Mouse (Mus musculus): Measurements from ENCODE around the gene Vcp. TPM values are rescaled to one million over a fixed set of nuclear protein-coding genes. Genes with fewer than 3 reads are reported as not detected.
A peak's percentile ranks its signal among the peaks of the same experiment; 100 is the strongest.

Vcp gene
- polyA plus RNA-seq, 1 experiment from 2014 or later = 635 TPM

DNA sequence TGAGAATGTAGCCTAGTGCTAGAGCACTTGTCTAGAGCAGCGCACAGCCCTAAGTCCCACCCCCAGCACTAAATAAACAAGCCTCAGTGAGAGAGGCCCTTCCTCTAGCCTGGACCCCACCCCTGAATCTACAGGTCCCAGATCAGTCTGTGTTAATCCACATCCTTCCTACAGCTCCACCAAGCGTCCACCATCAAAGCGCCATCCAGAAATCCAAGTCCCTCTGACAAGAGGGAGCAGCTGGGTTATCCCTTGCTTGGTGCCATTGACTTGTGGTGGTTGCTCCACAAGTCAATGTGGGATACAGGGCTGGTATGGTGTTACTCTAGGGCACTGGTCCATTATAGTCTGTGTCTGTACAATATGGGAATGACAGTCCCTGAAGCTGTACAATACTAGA is 45.1 kb downstream of the Vcp start:
- Histone ChIP-seq H3K4me3 (ENCODE audit: low read depth, low read length) (no peak overlapping the region), H3K9me3 (ENCODE audit: control insufficient read depth, low read length) (no peaks in the 10 kb centered on the region), H3K4me2 (no peak overlapping the region), H3K36me3 (ENCODE audit: control insufficient read depth, insufficient read depth, low read length) (peaks cover 8% of the 10 kb centered on the region; the same call in 1 of the 2 replicates), H3K27ac (ENCODE audit: low read depth, low read length) (no peak overlapping the region), H3K4me1 (ENCODE audit: control insufficient read depth, insufficient read depth, low read length) (peaks cover 42% of the 10 kb centered on the region), H3K9ac (ENCODE audit: low read length) (no peak overlapping the region), H3K27me3 (ENCODE audit: control insufficient read depth, insufficient read depth, low read length) (no peaks in the 10 kb centered on the region)
- 85% methylated on average over 3 of the region's 3 CpGs for WGBS
- ATAC-seq (ENCODE audit: low FRiP score) (no peak), DNase-seq (ENCODE audit: low spot score, missing footprints) (no peak)

DNA sequence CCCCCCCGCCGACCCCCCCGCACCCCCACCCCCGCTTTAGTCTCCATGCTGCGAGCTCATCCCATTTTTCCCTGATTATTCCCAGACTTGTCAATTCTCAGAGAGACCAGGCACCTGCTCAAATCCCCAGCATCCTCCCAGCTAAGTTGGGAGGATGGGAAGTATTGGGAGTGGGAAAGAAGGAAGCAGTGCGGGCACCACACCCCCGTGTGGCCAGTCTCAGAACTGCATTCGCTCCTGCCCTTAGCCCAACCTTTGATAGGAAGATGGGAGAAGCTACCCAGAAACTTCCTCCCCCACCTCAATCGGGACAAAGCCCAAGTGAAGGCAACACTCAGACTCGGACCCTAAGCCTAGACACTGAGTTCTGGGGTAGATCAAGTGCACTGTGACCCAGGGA is 46.0 kb downstream of the Vcp start:
- no peak overlapping the region for H3K4me3 ChIP-seq (ENCODE audit: low read depth, low read length)
- DNase-seq (ENCODE audit: low spot score, missing footprints) (peak; percentile 99), ATAC-seq (ENCODE audit: low FRiP score) (no peak)
- peaks cover 8% of the 10 kb centered on the region; the same call in 1 of the 2 replicates for H3K36me3 ChIP-seq (ENCODE audit: control insufficient read depth, insufficient read depth, low read length)
- H3K9ac ChIP-seq (ENCODE audit: low read length) = no peak overlapping the region; the same call in 1 of the 2 replicates
- no peaks in the 10 kb centered on the region for H3K9me3 ChIP-seq (ENCODE audit: control insufficient read depth, low read length)
- peaks cover 43% of the 10 kb centered on the region for H3K4me1 ChIP-seq (ENCODE audit: control insufficient read depth, insufficient read depth, low read length)
- 9% methylated on average over 10 of the region's 10 CpGs for WGBS
- peak overlapping the region; percentile 31; the same call in 1 of the 2 replicates for H3K27ac ChIP-seq (ENCODE audit: low read depth, low read length)
- H3K4me2 ChIP-seq = no peak overlapping the region; the same call in 1 of the 2 replicates
- no peaks in the 10 kb centered on the region for H3K27me3 ChIP-seq (ENCODE audit: control insufficient read depth, insufficient read depth, low read length)

DNA sequence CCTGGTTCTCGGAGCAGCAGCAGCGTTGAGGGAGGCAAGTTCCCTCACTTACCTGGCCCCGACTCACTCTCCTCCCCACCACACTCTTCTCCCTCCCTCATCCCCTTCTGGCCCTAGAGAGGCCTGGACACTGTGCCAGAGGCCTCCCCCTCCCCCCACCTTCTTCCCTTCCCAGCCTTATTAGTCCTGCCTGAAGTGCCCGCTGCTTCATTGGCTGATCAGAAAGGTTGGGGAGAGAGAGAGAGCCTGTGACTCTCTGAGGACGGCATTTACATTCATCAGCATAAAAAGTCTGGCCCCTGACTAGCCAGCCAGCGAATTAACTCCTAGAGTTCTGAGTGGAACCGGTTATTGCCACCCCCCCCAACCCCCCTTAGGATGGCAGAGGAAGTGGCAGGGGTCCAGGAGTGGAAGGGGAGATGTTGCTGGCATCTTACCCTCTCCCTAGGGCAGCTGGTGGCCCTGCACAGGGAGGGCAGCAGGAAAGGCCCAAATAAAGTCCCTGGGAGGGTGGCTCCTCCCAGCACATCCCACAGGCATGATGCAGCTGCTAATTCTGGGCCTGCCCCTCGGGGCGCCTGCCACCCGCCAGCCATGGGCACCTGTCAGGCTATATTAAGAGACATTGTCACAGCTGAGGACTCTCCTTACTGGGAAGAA is 46.7 kb downstream of the Vcp start:
- Histone ChIP-seq H3K9me3 (ENCODE audit: control insufficient read depth, low read length) (no peaks in the 10 kb centered on the region), H3K36me3 (ENCODE audit: control insufficient read depth, insufficient read depth, low read length) (peaks cover 8% of the 10 kb centered on the region; the same call in 1 of the 2 replicates), H3K27me3 (ENCODE audit: control insufficient read depth, insufficient read depth, low read length) (no peaks in the 10 kb centered on the region), H3K4me2 (peak overlapping the region; percentile 26), H3K4me1 (ENCODE audit: control insufficient read depth, insufficient read depth, low read length) (peaks cover 49% of the 10 kb centered on the region), H3K4me3 (ENCODE audit: low read depth, low read length) (0 out of 2 replicates have a peak overlapping the region, but pooled peaks have one; percentile 3), H3K9ac (ENCODE audit: low read length) (peak overlapping the region; percentile 4), H3K27ac (ENCODE audit: low read depth, low read length) (peak overlapping the region; percentile 31)
- WGBS = 17% methylated on average over 10 of the region's 10 CpGs
- peak; percentile 87 for DNase-seq (ENCODE audit: low spot score, missing footprints)
- ATAC-seq (ENCODE audit: low FRiP score) = no peak

DNA sequence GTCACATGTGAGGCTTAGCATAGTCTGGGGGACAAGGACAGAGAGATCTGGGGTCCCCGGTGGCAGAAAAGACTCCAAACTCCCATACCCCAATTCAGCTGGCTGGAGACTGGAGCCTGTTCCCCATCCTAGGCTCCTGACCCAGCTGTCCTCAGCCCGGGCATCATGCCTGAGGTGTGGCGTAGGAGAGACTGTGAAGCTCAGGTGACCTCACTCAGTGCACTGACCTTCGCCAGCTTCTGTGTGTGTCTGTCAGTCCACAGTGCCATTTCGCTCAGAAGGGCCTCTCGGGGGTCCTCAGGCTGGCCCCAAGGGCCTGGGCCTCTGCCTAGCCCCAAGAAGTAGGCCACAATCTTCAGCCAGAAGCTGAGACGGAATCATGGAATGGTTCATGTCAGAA is 47.7 kb downstream of the Vcp start:
- H3K27me3 ChIP-seq (ENCODE audit: control insufficient read depth, insufficient read depth, low read length) = no peaks in the 10 kb centered on the region
- DNase-seq (ENCODE audit: low spot score, missing footprints) (no peak), ATAC-seq (ENCODE audit: low FRiP score) (no peak)
- H3K27ac ChIP-seq (ENCODE audit: low read depth, low read length) = no peak overlapping the region; the same call in 1 of the 2 replicates
- peak overlapping the region; percentile 26 for H3K4me2 ChIP-seq
- 91% methylated on average over 7 of the region's 7 CpGs for WGBS
- H3K36me3 ChIP-seq (ENCODE audit: control insufficient read depth, insufficient read depth, low read length) = peaks cover 8% of the 10 kb centered on the region; the same call in 1 of the 2 replicates
- no peak overlapping the region for H3K4me3 ChIP-seq (ENCODE audit: low read depth, low read length)
- H3K9ac ChIP-seq (ENCODE audit: low read length) = no peak overlapping the region
- H3K9me3 ChIP-seq (ENCODE audit: control insufficient read depth, low read length) = no peaks in the 10 kb centered on the region
- H3K4me1 ChIP-seq (ENCODE audit: control insufficient read depth, insufficient read depth, low read length) = peaks cover 51% of the 10 kb centered on the region

DNA sequence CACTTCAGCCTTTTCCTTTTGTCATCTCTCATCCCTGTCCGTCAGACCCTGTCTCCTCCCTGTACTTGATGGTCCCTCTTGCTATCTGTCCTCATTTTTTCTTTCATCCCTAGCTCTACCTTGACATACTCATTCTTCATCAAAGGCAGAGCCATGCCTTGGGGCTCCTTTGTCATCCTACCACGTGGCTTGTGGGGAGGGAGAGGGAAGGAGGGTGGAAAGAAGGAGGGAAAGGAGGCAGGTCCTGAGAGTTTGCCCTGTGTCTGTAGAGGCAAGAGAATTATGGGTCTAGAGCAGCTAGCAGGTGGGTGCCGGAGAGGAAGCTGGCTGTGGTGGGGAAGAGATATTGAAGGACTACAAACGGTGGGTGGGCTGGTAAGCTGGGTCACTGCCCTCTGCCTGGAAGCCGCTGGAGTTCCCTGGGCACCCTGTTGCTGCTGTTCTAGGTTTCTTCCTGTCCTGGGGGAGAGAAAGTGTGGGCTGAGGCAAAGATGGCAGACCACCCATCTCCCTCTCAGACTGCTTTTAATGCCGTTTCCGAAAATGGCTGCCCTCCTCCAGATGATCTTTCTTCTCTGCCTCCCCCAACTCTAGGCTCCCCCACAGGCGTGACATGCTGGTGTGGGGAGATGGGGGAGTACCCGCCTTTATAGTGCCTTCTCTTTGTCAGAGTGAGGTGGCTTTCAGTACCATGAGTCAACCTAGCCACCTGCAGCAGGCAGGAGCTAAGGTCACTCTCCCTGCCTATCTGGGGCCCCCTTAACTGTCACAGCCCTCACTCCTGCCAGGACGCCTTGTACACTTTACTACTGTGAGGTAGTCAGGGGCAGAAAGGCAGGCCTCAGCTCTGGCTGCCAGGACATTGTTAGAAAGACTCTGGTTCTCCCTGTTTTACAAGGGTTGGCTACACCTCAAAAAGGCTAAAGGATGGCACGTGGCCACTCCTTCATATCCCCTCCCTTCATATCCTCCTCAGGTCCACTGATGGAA is 48.8 kb downstream of the Vcp start:
- Histone ChIP-seq H3K9me3 (ENCODE audit: control insufficient read depth, low read length) (no peaks in the 10 kb centered on the region), H3K9ac (ENCODE audit: low read length) (peak overlapping the region; percentile 94), H3K27me3 (ENCODE audit: control insufficient read depth, insufficient read depth, low read length) (no peaks in the 10 kb centered on the region), H3K4me2 (peak overlapping the region; percentile 93), H3K4me1 (ENCODE audit: control insufficient read depth, insufficient read depth, low read length) (peaks cover 62% of the 10 kb centered on the region), H3K27ac (ENCODE audit: low read depth, low read length) (no peak overlapping the region), H3K36me3 (ENCODE audit: control insufficient read depth, insufficient read depth, low read length) (peaks cover 2% of the 10 kb centered on the region; the same call in 1 of the 2 replicates), H3K4me3 (ENCODE audit: low read depth, low read length) (peak overlapping the region; percentile 80; the same call in 1 of the 2 replicates)
- DNase-seq (ENCODE audit: low spot score, missing footprints) (no peak), ATAC-seq (ENCODE audit: low FRiP score) (no peak)
- WGBS = 69% methylated on average over 11 of the region's 11 CpGs

DNA sequence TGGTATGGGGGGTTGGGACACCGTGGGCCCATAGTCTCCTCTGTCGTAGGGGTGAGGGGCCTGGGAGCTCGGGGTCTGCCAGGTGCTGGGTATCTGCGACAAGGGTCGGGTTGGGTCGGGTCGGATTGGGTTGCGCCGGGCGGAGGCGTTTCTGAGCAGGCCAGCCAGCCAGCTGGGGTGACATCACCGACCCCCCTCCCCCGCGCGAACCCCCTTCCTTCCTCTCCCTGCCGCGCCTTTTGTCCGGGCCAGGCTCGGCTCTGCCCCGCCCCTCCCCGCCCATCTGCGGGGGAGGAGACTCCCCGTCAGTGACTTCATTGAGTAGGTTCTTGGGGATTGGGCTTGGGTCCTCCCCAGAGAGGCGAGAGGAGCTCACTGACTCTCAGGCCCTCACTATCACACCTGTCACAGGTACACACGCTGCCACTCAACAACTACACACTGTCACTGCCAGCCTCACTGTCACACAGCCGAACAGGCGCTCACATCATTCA is 50.2 kb downstream of the Vcp start:
- H3K9ac ChIP-seq (ENCODE audit: low read length) = peak overlapping the region; percentile 94
- peak overlapping the region; percentile 80 for H3K4me3 ChIP-seq (ENCODE audit: low read depth, low read length)
- no peaks in the 10 kb centered on the region for H3K36me3 ChIP-seq (ENCODE audit: control insufficient read depth, insufficient read depth, low read length)
- peak; percentile 98 for DNase-seq (ENCODE audit: low spot score, missing footprints)
- peaks cover 67% of the 10 kb centered on the region for H3K4me1 ChIP-seq (ENCODE audit: control insufficient read depth, insufficient read depth, low read length)
- WGBS = 1% methylated on average over 20 of the region's 27 CpGs
- no peaks in the 10 kb centered on the region for H3K27me3 ChIP-seq (ENCODE audit: control insufficient read depth, insufficient read depth, low read length)
- H3K4me2 ChIP-seq = peak overlapping the region; percentile 93
- no peaks in the 10 kb centered on the region for H3K9me3 ChIP-seq (ENCODE audit: control insufficient read depth, low read length)
- ATAC-seq (ENCODE audit: low FRiP score) = peak; percentile 68
- peak overlapping the region; percentile 96 for H3K27ac ChIP-seq (ENCODE audit: low read depth, low read length)

DNA sequence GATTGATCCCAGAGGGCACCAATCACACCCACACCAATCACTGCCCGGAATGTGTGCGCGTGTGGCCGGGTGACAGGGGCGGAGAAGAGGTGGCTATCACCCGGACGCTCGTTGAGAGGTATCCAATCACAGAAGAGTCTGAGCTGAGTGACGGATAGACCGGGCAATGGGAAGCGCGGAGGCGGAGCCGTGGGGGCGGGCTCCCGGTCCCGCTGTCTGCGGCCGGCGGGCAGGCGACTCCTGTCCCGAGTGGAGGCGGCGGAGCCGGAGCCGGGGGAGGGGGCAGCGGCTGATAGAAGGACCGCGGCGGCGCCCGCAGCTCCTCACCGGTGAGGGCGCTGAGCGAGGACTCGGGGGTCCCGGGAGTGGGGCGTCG is 50.6 kb downstream of the Vcp start, which contains the start of gene Dnajb5:
Dnajb5 (plus strand) TSS at position 139 of the 376 bp plus-strand sequence.
- DNase-seq (ENCODE audit: low spot score, missing footprints) (peak; percentile 100), ATAC-seq (ENCODE audit: low FRiP score) (peak; percentile 95)
- H3K27ac ChIP-seq (ENCODE audit: low read depth, low read length) = peak within 1 kb of the TSS; percentile 96
- H3K9ac ChIP-seq (ENCODE audit: low read length) = peak within 1 kb of the TSS; percentile 94
- peak within 1 kb of the TSS; percentile 80 for H3K4me3 ChIP-seq (ENCODE audit: low read depth, low read length)
- under 1% methylated on average over 37 of the region's 39 CpGs for WGBS
- H3K4me1 ChIP-seq (ENCODE audit: control insufficient read depth, insufficient read depth, low read length) = peaks cover 67% of the 10 kb centered on the region
- H3K36me3 ChIP-seq (ENCODE audit: control insufficient read depth, insufficient read depth, low read length) = no peaks in the 10 kb centered on the region
- H3K9me3 ChIP-seq (ENCODE audit: control insufficient read depth, low read length) = no peaks in the 10 kb centered on the region
- no peaks in the 10 kb centered on the region for H3K27me3 ChIP-seq (ENCODE audit: control insufficient read depth, insufficient read depth, low read length)
- H3K4me2 ChIP-seq = peak within 1 kb of the TSS; percentile 93

DNA sequence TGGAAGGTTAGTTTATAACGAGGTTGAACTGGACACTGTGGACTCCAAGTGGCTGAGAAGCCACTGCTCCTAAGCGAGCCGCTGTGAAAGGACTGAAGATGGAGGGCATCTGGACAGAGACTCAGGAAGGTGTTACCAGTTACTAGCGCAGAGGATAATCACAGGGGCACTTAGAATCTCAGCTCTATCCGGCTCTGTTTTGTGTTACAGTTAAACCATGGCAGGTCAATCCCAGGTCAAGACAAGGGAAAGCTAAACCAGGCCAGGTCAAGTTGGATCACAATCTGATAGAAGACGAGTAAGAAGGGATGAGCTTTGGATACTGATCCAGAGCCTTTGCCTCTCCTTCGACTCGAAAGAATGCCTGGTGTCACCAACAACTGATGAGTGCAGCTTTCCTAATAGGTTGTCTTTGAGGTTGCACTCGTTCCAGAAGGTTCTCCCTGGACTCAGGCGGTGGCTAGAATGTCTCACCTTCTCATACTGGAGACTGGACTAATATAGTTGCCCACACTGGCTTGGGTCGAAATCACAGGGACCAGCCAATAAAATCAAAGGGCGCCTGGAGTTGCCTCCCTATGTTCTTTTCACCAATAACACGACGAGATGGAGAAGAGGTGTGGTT is 51.1 kb downstream of the Vcp start:
- Histone ChIP-seq H3K4me3 (ENCODE audit: low read depth, low read length) (peak overlapping the region; percentile 20; the same call in 1 of the 2 replicates), H3K36me3 (ENCODE audit: control insufficient read depth, insufficient read depth, low read length) (no peaks in the 10 kb centered on the region), H3K4me2 (peak overlapping the region; percentile 93), H3K27me3 (ENCODE audit: control insufficient read depth, insufficient read depth, low read length) (no peaks in the 10 kb centered on the region), H3K27ac (ENCODE audit: low read depth, low read length) (peak overlapping the region; percentile 50; the same call in 1 of the 2 replicates), H3K9me3 (ENCODE audit: control insufficient read depth, low read length) (no peaks in the 10 kb centered on the region), H3K4me1 (ENCODE audit: control insufficient read depth, insufficient read depth, low read length) (peaks cover 64% of the 10 kb centered on the region), H3K9ac (ENCODE audit: low read length) (peak overlapping the region; percentile 38; the same call in 1 of the 2 replicates)
- WGBS = 15% methylated on average over 14 of the region's 14 CpGs
- DNase-seq (ENCODE audit: low spot score, missing footprints) = peak; percentile 93
- no peak for ATAC-seq (ENCODE audit: low FRiP score)

Measured in midbrain, embryonic 11.5 days (tissue).